Mouse (Mus musculus): ENCODE measurements around the gene Ascl3.

The Ascl3 gene

GRCm38 (mm10) chr7:109731626-109732025 is at the start of gene Ascl3:
TSS of gene Ascl3 (minus strand) at chr7:109731726.
- DNase-seq: no peak

GRCm38 (mm10) chr7:109781087-109781469 is 49.6 kb upstream of the Ascl3 start:
- no peak for DNase-seq

GRCm38 (mm10) chr7:109772251-109772650 is 40.7 kb upstream of the Ascl3 start:
- no peak for DNase-seq

- DNase-seq: no peak
These were observed 37.3 kb upstream of the Ascl3 start for GRCm38 (mm10) chr7:109768699-109769383.

- no peak for DNase-seq
These were observed 36.2 kb upstream of the Ascl3 start for GRCm38 (mm10) chr7:109767575-109768350.

DNA sequence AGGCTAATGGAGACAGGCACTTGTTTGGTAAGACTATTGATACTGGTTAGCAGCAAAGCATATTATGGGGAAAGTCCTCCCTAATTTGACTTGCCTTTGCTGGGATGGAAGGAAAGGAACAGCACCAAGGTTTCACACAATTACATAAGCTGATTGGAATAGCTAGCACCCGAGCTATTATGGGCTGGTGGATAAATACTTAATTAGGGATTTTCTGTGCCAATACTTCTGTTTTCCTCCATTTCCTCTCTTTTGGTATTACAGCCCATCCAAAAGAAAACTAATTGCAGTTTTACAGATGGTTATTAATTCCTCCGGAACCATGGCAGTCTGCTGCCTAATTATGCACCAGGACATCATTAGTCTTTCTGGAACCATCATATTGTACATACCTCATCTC is 32.5 kb upstream of the Ascl3 start:
- no peak for DNase-seq

- no peak for DNase-seq
These were observed 24.8 kb upstream of the Ascl3 start for GRCm38 (mm10) chr7:109756291-109756690.

DNA sequence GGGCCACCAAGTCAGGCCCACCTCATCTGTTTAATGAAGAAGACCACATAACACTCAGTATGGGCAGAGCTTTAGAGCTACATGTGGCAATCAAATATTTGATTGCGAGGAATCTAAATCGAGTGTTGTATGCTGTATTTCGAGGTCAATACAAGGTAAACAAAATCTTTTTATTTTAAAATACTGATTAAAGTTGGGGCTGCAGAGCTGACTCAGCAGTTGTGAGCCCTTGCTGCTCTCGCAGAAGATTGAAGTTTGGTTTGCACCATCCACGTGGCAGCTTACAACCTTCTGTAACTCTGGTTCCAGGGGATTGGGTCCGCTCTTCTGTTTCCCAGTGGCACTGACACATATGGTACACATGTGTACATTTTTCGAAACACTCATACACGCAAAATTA is 22.5 kb upstream of the Ascl3 start:
- DNase-seq: no peak

DNA sequence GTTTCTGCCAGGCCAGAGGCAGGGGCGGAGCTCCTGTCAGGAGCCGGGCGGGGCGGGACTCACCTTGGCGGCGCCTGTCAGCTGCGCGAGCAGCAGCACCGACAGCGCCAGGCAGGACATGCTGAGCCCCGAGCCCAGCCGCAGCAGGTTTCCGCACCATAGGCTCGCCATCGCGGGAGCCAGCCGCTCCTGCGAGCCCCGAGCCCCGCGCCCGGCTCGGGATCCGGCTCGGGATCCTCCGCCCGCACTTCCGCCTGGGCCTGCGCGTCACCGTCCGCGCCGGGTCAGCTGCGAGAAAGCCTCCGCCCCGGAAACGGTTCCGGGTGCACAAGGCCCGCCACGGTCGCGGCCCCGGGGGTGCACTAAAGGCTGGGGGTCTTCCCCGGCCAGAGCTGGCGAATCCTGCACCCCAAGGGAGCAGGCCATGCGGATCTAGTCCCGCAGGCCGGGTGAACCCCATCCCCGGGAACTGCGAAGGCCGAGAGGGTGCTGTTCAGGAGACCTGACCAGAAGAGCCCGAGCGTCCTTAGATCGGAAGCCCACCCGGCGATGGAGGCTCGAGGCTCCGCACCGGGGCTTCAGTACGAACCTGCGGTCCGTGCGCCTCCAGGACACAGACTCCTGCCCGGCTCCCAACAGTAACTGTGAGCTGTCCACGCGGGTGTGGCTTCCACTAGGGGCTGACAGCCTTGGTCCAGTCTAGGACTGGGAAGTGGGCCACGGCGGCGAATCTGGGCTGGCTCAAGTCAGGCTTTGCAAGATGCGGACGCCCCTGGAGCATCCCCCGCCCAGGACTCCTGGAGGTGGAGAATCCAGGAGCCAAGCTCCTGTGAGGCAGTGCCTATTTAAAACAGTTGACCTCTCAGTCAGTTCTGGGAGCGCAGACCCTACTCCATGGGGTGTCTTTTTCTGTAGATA is 20.7 kb upstream of the Ascl3 start, which contains the start of gene Tmem9b:
Gene Tmem9b, minus strand, starts transcription at position 868 of the 918 bp plus-strand sequence.
- DNase-seq: peak; percentile 88

GRCm38 (mm10) chr7:109751427-109752007 is 20.0 kb upstream of the Ascl3 start:
- DNase-seq: no peak

GRCm38 (mm10) chr7:109747747-109748146 is 16.2 kb upstream of the Ascl3 start:
- no peak for DNase-seq

- no peak for DNase-seq
These were observed 10.2 kb upstream of the Ascl3 start for GRCm38 (mm10) chr7:109741703-109742102.

GRCm38 (mm10) chr7:109741060-109741459 is 9.5 kb upstream of the Ascl3 start:
- DNase-seq: no peak

DNA sequence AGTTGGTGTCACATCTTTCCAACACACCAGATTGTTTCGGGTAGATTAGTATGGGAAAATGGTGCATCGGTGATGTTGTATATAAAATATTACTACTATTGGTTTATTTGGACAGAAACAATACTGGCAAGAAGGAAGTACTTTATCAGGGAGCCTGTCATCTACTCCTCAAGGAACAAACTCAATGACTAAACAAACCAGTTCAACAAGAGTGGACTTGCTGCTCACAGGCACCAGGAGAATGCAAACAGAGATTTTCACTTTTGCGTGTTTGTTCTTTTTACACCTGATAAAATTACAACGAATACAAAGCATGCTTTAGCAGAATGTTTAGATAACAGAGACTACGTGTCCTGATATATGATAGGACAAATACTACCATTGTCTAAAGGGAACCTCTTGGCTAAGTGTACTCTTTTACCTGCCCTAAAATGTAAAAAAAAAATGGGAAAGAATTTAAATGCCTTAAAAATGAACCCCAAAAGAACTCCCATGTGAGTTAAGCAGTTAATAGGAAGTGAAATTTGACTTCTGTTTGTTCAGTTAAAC is 8.4 kb upstream of the Ascl3 start:
- DNase-seq: no peak

- no peak for DNase-seq
These were observed 3.3 kb upstream of the Ascl3 start for GRCm38 (mm10) chr7:109734806-109735205.

DNA sequence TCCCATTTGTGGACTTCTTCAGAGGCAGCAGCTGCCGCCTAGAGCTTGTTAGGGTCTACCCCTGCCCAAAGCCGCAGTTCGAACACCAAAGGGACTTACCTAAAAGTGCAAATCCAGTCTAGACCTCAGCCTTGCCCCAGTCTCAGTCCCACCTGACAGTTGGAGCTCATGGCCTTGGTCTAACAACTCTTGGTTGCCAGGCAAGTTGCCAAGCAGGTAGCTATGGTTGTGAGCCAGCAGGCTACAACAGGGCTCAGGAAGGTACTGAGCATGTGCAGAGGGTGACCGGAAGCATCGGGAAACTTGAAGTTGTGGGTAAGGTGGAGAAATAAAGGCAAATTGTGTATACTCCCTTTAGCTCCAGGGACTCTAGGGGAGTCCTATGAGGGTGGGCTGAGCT is 7.8 kb downstream of the Ascl3 start, which contains the start of gene BC051019:
Gene BC051019, minus strand, starts transcription at position 154 of the 400 bp plus-strand sequence.
- no peak for DNase-seq

DNA sequence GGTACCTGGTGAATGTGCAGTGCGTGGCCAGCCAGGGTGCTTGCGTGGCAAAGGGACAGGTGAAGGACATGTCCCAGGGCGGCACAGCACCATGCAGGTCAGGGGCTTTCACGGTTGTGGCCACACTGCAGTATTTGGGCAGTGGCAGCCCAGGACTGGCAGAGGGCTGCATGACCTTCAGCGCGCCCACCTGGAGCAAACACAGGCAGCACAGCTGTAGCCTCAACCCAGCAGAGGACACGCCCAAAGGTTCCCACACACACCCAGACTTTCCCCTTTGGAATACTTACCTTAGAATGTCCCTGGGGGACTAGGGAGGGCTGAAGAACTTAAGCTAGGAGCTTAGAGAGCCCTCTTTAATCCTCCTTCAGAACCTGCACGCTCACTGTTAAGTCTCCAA is 8.4 kb downstream of the Ascl3 start:
- no peak for DNase-seq

GRCm38 (mm10) chr7:109722618-109723017 is 8.9 kb downstream of the Ascl3 start:
- no peak for DNase-seq

GRCm38 (mm10) chr7:109719286-109719685 is 12.2 kb downstream of the Ascl3 start:
- DNase-seq: peak in 1 of 2 experiments; percentile 51

DNA sequence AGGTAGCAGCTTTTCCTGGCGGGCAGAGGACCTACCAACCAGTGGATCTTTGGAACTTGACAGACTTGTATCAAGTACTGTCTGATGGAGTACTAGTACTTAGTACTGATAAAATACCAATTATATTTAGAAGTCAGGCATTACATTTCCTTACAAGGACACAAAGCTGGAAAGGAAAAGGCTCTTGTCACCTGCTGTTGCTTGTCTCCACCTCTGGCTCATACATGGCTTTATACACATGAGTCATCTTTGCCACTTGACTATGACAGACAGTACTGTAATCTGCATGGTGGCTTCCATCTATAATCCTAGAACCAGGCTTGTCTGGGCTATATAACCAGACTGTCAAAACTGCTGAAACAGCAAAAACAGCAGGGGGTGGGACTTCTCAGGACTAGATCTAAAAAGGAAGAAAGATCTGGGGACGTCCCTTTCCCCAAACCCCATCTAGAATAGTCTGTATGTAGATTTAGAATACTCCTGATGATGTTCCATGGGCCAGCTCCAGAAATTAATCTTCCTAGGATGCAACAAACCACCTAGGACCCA is 18.0 kb downstream of the Ascl3 start:
- no peak for DNase-seq

- no peak for DNase-seq
These were observed 19.3 kb downstream of the Ascl3 start for GRCm38 (mm10) chr7:109712198-109712597.

DNA sequence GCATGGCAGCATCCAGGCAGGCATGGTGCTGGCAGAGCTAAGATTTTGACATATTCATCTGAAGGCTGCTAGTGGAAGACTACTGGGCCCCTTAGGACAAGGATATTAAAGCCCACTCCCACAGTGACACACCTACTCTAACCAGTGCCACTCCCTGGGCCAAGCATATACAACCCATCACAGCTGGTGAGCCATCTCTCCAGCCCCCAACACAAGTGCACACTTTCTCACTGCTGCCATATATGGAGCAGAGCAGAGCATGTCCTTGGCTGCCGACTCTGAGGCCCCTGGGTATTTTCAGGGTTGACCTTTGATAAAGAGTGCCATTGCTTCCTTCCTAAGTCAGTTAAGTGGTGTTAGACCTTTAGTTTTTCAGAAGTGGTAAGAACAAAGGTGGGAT is 21.5 kb downstream of the Ascl3 start:
- DNase-seq: no peak
